Mouse (Mus musculus): ENCODE results near the gene Clrn3. TPM values are rescaled to one million over a fixed set of nuclear protein-coding genes. Genes with fewer than 3 reads are reported as not detected.
A peak's percentile ranks its signal among the peaks of the same experiment; 100 is the strongest.
"Not testable (repeated sequence)": the region's sequence is repeated elsewhere in the genome, so short reads cannot be mapped to it uniquely, and the experiment has no call there.

Gene Clrn3
- not detected in 2 replicates for polyA plus RNA-seq (2014; fragmentation: Nextera tagmentation; extraction: Ambion mirVana)

- no peaks in the 10 kb centered on the region for H3K36me3 ChIP-seq (replicated peaks; ENCODE audit: control insufficient read depth, insufficient read depth)
- 89% methylated on average over 7 of the region's 7 CpGs for WGBS
- H3K4me3 ChIP-seq (replicated peaks; ENCODE audit: low read length): no peak within 1 kb of the TSS
- H3K9ac ChIP-seq: no peak within 1 kb of the TSS
- ATAC-seq (ENCODE audit: low FRiP score) (no peak), DNase-seq (ENCODE audit: low spot score) (no peak)
- H3K9me3 ChIP-seq (ENCODE audit: control insufficient read depth, low read length): no peaks in the 10 kb centered on the region
- no peak within 1 kb of the TSS for H3K4me2 ChIP-seq (replicated peaks)
- H3K4me1 ChIP-seq (replicated peaks; ENCODE audit: control insufficient read depth, insufficient read depth, low read length): no peaks in the 10 kb centered on the region
- H3K27ac ChIP-seq: no peak within 1 kb of the TSS
- H3K27me3 ChIP-seq (ENCODE audit: control insufficient read depth, insufficient read depth, low read length): no peaks in the 10 kb centered on the region
Observed at GRCm38 (mm10) chr7:135528515-135528914, at the start of gene Clrn3. Gene Clrn3 (minus strand): TSS chr7:135528654.

DNA sequence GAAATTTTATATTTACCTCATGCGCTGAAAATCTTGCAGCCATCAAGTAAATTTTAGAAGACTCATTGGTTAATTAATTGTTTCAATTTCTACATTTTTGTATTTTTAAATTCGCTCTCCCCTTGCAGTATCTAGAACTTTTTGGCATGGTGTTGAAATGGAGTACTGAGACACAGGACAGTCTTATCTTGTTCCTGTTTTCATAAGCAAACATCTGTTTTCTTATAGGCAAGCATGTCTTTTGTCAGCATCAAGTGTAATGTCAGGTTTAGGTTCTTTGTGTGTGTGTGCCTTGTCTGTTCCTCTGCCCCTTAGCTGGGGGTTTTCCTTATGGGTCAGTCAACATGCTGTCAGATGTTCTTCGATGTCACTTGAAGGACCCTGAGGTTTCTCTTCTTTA lies 47.9 kb upstream of the Clrn3 start:
- Histone ChIP-seq H3K4me1 (replicated peaks; ENCODE audit: control insufficient read depth, insufficient read depth, low read length) (peaks cover 7% of the 10 kb centered on the region; the same call in 1 of the 2 replicates), H3K4me3 (replicated peaks; ENCODE audit: low read length) (no peak overlapping the region), H3K4me2 (replicated peaks) (no peak overlapping the region), H3K9ac (no peak overlapping the region), H3K27ac (no peak overlapping the region), H3K36me3 (replicated peaks; ENCODE audit: control insufficient read depth, insufficient read depth) (no peaks in the 10 kb centered on the region), H3K27me3 (ENCODE audit: control insufficient read depth, insufficient read depth, low read length) (no peaks in the 10 kb centered on the region), H3K9me3 (ENCODE audit: control insufficient read depth, low read length) (no peaks in the 10 kb centered on the region)
- ATAC-seq (ENCODE audit: low FRiP score) (no peak), DNase-seq (ENCODE audit: low spot score) (no peak)
- 92% methylated on average over 3 of the region's 3 CpGs for WGBS

- WGBS: 91% methylated on average over 7 of the region's 7 CpGs
- not testable (repeated sequence) for H3K36me3 ChIP-seq (replicated peaks; ENCODE audit: control insufficient read depth, insufficient read depth); H3K27me3 ChIP-seq (ENCODE audit: control insufficient read depth, insufficient read depth, low read length); DNase-seq (ENCODE audit: low spot score); ATAC-seq (ENCODE audit: low FRiP score); H3K9me3 ChIP-seq (ENCODE audit: control insufficient read depth, low read length); H3K4me2 ChIP-seq (replicated peaks); H3K4me1 ChIP-seq (replicated peaks; ENCODE audit: control insufficient read depth, insufficient read depth, low read length); H3K4me3 ChIP-seq (replicated peaks; ENCODE audit: low read length); H3K9ac ChIP-seq; H3K27ac ChIP-seq
Observed at GRCm38 (mm10) chr7:135575319-135576069, 47.0 kb upstream of the Clrn3 start.

DNA sequence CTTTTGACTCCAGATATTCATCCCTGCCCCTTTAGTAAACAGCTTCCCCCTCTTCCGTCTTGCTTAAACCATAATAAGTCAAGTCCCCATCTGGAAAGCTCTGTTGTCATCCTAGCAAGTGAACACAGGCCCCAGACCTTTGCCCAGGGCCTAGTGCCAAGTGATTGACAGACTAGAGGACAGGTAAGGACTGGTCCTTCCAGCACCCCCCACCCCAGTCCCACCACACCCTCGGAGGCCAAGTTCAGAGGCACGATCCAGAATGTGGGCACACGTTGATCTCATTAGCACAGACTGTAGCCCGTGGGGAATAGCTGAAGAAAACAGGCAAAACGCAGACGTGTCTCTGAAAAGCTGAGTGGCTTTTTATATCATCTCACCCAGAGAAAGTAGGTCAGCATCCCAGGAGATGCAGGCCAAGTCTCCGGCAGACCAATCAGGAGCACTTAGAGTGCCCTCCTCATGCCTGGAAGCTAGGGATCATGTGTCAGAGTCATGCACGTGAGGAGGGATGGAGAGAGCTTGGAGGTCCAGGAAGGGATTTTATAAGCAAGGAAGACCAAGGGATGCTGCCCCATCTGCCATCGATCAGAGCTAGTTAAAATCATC lies 43.6 kb upstream of the Clrn3 start:
- Histone ChIP-seq H3K4me1 (replicated peaks; ENCODE audit: control insufficient read depth, insufficient read depth, low read length) (peaks cover 7% of the 10 kb centered on the region; the same call in 1 of the 2 replicates), H3K9ac (no peak overlapping the region), H3K27me3 (ENCODE audit: control insufficient read depth, insufficient read depth, low read length) (no peaks in the 10 kb centered on the region), H3K4me2 (replicated peaks) (no peak overlapping the region), H3K9me3 (ENCODE audit: control insufficient read depth, low read length) (no peaks in the 10 kb centered on the region), H3K27ac (0 out of 2 replicates have a peak overlapping the region, but pooled peaks have one; percentile 38), H3K4me3 (replicated peaks; ENCODE audit: low read length) (no peak overlapping the region), H3K36me3 (replicated peaks; ENCODE audit: control insufficient read depth, insufficient read depth) (no peaks in the 10 kb centered on the region)
- DNase-seq (ENCODE audit: low spot score): no peak
- 54% methylated on average over 10 of the region's 10 CpGs for WGBS
- no peak for ATAC-seq (ENCODE audit: low FRiP score)

DNA sequence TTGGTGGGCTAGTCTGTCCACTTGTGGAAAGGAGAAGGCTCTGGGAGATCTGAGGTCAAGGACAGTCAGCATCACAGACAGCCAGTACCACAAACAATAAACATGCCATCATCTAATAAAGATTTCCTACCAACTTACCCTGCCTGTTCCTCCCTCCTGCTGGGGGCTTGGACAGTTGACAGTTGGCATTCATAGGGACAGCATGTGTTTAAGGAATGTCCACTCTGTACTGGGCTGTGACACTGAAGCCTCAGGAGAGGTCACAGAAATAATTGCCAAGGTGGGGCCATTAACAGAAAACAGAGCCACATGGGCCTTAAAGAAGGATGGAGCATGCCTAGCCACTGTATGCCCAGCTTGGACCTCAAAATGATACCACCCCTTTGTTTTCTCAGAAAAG lies 42.9 kb upstream of the Clrn3 start:
- Histone ChIP-seq H3K9ac (no peak overlapping the region), H3K36me3 (replicated peaks; ENCODE audit: control insufficient read depth, insufficient read depth) (no peaks in the 10 kb centered on the region), H3K9me3 (ENCODE audit: control insufficient read depth, low read length) (no peaks in the 10 kb centered on the region), H3K27ac (no peak overlapping the region), H3K4me1 (replicated peaks; ENCODE audit: control insufficient read depth, insufficient read depth, low read length) (peaks cover 7% of the 10 kb centered on the region), H3K4me2 (replicated peaks) (no peak overlapping the region), H3K4me3 (replicated peaks; ENCODE audit: low read length) (no peak overlapping the region), H3K27me3 (ENCODE audit: control insufficient read depth, insufficient read depth, low read length) (no peaks in the 10 kb centered on the region)
- ATAC-seq (ENCODE audit: low FRiP score) (no peak), DNase-seq (ENCODE audit: low spot score) (no peak)

GRCm38 (mm10) chr7:135568550-135568949 lies 40.1 kb upstream of the Clrn3 start:
- WGBS: 53% methylated on average over 2 of the region's 2 CpGs
- Histone ChIP-seq H3K4me2 (replicated peaks) (no peak overlapping the region), H3K9me3 (ENCODE audit: control insufficient read depth, low read length) (no peaks in the 10 kb centered on the region), H3K36me3 (replicated peaks; ENCODE audit: control insufficient read depth, insufficient read depth) (no peaks in the 10 kb centered on the region), H3K27ac (no peak overlapping the region), H3K9ac (no peak overlapping the region), H3K4me3 (replicated peaks; ENCODE audit: low read length) (no peak overlapping the region), H3K27me3 (ENCODE audit: control insufficient read depth, insufficient read depth, low read length) (no peaks in the 10 kb centered on the region), H3K4me1 (replicated peaks; ENCODE audit: control insufficient read depth, insufficient read depth, low read length) (peaks cover 7% of the 10 kb centered on the region)
- no peak for DNase-seq (ENCODE audit: low spot score)
- ATAC-seq (ENCODE audit: low FRiP score): no peak

- H3K9me3 ChIP-seq (ENCODE audit: control insufficient read depth, low read length): no peaks in the 10 kb centered on the region
- DNase-seq (ENCODE audit: low spot score): no peak
- no peak overlapping the region for H3K9ac ChIP-seq
- no peak for ATAC-seq (ENCODE audit: low FRiP score)
- peaks cover 7% of the 10 kb centered on the region for H3K4me1 ChIP-seq (replicated peaks; ENCODE audit: control insufficient read depth, insufficient read depth, low read length)
- H3K36me3 ChIP-seq (replicated peaks; ENCODE audit: control insufficient read depth, insufficient read depth): no peaks in the 10 kb centered on the region
- H3K27ac ChIP-seq: no peak overlapping the region
- H3K27me3 ChIP-seq (ENCODE audit: control insufficient read depth, insufficient read depth, low read length): no peaks in the 10 kb centered on the region
- no peak overlapping the region for H3K4me3 ChIP-seq (replicated peaks; ENCODE audit: low read length)
- 94% methylated on average over 1 of the region's 1 CpGs for WGBS
- no peak overlapping the region for H3K4me2 ChIP-seq (replicated peaks)
Observed at GRCm38 (mm10) chr7:135567582-135567981, 39.1 kb upstream of the Clrn3 start.

DNA sequence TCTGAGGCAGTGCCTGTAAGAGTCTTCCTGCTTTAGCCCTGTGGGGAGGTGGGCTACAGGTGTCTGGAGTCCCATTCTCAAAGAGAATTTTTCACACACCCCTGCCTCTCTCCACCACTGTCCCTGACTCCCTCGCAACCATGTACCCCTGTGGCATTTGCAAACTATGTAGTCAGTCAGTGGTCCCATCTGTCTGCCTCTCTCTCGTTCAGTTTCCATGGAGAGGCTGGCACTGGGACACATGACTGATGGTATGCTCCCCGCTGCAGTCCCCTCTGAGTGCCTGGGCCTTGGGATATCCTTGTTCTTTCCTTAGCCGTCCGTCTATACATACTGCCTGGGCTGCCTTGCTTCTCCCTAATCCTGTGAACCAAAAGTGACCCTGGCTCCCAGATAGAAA lies 37.6 kb upstream of the Clrn3 start:
- Histone ChIP-seq H3K36me3 (replicated peaks; ENCODE audit: control insufficient read depth, insufficient read depth) (no peaks in the 10 kb centered on the region), H3K27ac (no peak overlapping the region), H3K4me3 (replicated peaks; ENCODE audit: low read length) (no peak overlapping the region), H3K27me3 (ENCODE audit: control insufficient read depth, insufficient read depth, low read length) (no peaks in the 10 kb centered on the region), H3K4me1 (replicated peaks; ENCODE audit: control insufficient read depth, insufficient read depth, low read length) (no peaks in the 10 kb centered on the region; the same call in 1 of the 2 replicates), H3K9ac (no peak overlapping the region), H3K9me3 (ENCODE audit: control insufficient read depth, low read length) (no peaks in the 10 kb centered on the region), H3K4me2 (replicated peaks) (no peak overlapping the region)
- no peak for DNase-seq (ENCODE audit: low spot score)
- no peak for ATAC-seq (ENCODE audit: low FRiP score)
- 65% methylated on average over 5 of the region's 5 CpGs for WGBS

DNA sequence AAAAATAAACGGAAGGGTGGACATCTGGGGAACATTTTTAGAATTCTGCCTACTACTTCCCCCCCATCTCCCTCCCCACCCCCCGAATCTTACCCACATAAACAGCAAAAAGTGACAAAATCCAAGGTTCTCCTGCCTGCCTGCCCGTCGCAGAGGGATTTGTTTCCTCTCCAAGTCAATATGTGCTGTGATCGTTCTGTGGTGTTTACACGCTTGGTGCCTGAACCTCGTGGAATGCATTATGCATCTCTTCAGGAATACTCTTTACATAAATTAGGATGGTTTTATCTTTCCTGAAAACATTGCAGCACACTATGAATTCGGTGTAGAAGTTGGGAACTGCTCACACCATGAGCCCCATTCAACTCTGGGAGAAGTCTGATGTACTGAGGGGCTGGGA lies 35.6 kb upstream of the Clrn3 start:
- DNase-seq (ENCODE audit: low spot score): no peak
- H3K27me3 ChIP-seq (ENCODE audit: control insufficient read depth, insufficient read depth, low read length): no peaks in the 10 kb centered on the region

More for the DNA sequence above, 35.6 kb upstream of the Clrn3 start:
- Histone ChIP-seq H3K4me1 (replicated peaks; ENCODE audit: control insufficient read depth, insufficient read depth, low read length) (no peaks in the 10 kb centered on the region; the same call in 1 of the 2 replicates), H3K9ac (no peak overlapping the region), H3K36me3 (replicated peaks; ENCODE audit: control insufficient read depth, insufficient read depth) (no peaks in the 10 kb centered on the region), H3K4me2 (replicated peaks) (no peak overlapping the region), H3K9me3 (ENCODE audit: control insufficient read depth, low read length) (no peaks in the 10 kb centered on the region), H3K27ac (no peak overlapping the region), H3K4me3 (replicated peaks; ENCODE audit: low read length) (no peak overlapping the region)
- no peak for ATAC-seq (ENCODE audit: low FRiP score)
- 80% methylated on average over 8 of the region's 8 CpGs for WGBS

All from hindbrain, embryonic 14.5 days (tissue).